Mouse (Mus musculus): ENCODE results near the gene Rnf11. TPM values are rescaled to one million over a fixed set of nuclear protein-coding genes. Genes with fewer than 3 reads are reported as not detected.

Gene Rnf11
- total and polyA plus RNA-seq, 3 experiments, result 11.9 to 30.9 (median 13.7) TPM

DNA sequence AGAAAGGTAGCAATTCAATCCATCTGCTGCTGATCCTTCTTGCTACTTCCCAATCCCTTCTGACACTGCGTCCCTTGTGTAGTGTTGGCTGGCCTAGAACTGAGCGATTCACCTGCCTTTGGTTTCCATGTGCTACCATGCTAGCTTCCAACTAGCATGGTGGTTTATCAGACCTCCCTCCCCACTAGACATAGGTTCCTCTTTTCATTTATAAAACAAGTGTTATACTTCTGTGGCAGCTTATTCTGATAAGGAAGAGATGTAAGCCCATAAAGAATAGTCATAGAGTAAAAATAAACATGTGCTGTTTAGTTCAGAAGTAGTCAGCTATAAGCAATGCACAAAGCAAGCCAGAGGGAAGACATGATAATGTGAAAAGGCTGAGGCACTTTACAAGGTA, 36.0 kb downstream of the Rnf11 start:
- H3K27ac ChIP-seq (ENCODE audit: insufficient read depth, low read depth), result no peak overlapping the region
- H3K4me1 ChIP-seq (ENCODE audit: control insufficient read depth in 1 of 2, insufficient read depth in 2 of 2), result peaks cover 0 to 16% of the 10 kb centered on the region in 2 experiments; a peak in 2 of 4 replicates
- peaks cover 5 to 59% of the 10 kb centered on the region in 2 experiments for H3K36me3 ChIP-seq (replicated peaks in 1 of 2; ENCODE audit: control insufficient read depth in 1 of 2, insufficient read depth in 1 of 2, low read length in 1 of 2)
- no peak for DNase-seq (ENCODE audit: extremely low read depth)
- no peak overlapping the region for H3K9ac ChIP-seq (ENCODE audit: insufficient read depth, low read depth)
- dilution Hi-C loops (cut with MboI; ENCODE audit: extremely low pct_ligation_motif_present, extremely low pct_unique_long_range_greater_than_20kb, low sequenced_read_pairs) (no loop called here), in situ Hi-C loops (cut with MboI; ENCODE audit: low pct_ligation_motif_present, low pct_unique_long_range_greater_than_20kb, low sequenced_read_pairs) (no loop called here)
- TF ChIP-seq NRF1 (IDR thresholded peaks at IDR 0.05; ENCODE audit: low read depth, low read length), result no peak
- TF ChIP-seq MAX (IDR thresholded peaks at IDR 0.05; ENCODE audit: low read length), result no peak
- no peak for TF ChIP-seq IRF4 (IDR thresholded peaks at IDR 0.05; ENCODE audit: low read depth, low read length)
- no peak for TF ChIP-seq EP300 (IDR thresholded peaks at IDR 0.05; ENCODE audit: low read length)
- TF ChIP-seq POLR2AphosphoS2 (IDR thresholded peaks at IDR 0.05; ENCODE audit: low read depth, low read length), result no peak
- TF ChIP-seq USF1 (IDR thresholded peaks at IDR 0.05; ENCODE audit: low read depth, low read length), result no peak
- TF ChIP-seq ETS1 (conservative IDR thresholded peaks at IDR 0.05; ENCODE audit: low read depth, low read length), result no peak
- H3K4me2 ChIP-seq (ENCODE audit: insufficient read depth, low read depth, poor library complexity, severe bottlenecking), result no peak overlapping the region
- H3K79me2 ChIP-seq (replicated peaks; ENCODE audit: control insufficient read depth, extremely low read depth, insufficient read depth, poor library complexity, severe bottlenecking), result no peaks in the 10 kb centered on the region
- no peaks in the 10 kb centered on the region for H3K27me3 ChIP-seq (replicated peaks)
- no peaks in the 10 kb centered on the region for H3K9me3 ChIP-seq (replicated peaks; ENCODE audit: low read length)
- H3K4me3 ChIP-seq (replicated peaks in 1 of 3; ENCODE audit: low read depth in 2 of 3, low read length in 2 of 3, poor library complexity in 1 of 3), result no peak overlapping the region

DNA sequence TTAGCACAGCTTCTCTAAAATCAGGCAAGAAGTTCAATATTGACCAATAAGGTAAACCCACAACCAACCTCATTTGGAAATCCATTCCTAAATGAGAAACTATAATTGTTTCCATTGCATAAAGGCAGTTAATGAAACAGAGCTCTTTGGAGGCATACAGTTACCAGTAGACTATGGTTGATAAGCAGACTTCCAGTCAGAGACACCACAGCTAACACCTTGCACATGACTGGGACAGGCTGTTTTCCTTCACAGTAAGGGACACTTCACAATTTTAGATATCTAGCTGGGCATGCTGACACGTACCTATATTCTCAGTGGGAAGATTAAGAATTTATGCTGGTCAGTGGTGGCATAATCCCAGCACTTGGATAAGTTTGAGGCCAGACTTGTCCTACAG, 38.6 kb downstream of the Rnf11 start:
- H3K27me3 ChIP-seq (replicated peaks), result no peaks in the 10 kb centered on the region
- no peak overlapping the region for H3K9ac ChIP-seq (ENCODE audit: insufficient read depth, low read depth)
- H3K27ac ChIP-seq (ENCODE audit: insufficient read depth, low read depth), result no peak overlapping the region
- H3K4me3 ChIP-seq (replicated peaks in 1 of 3; ENCODE audit: low read depth in 2 of 3, low read length in 2 of 3, poor library complexity in 1 of 3), result no peak overlapping the region
- no peaks in the 10 kb centered on the region for H3K79me2 ChIP-seq (replicated peaks; ENCODE audit: control insufficient read depth, extremely low read depth, insufficient read depth, poor library complexity, severe bottlenecking)
- in situ Hi-C loops (cut with MboI; ENCODE audit: low pct_ligation_motif_present, low pct_unique_long_range_greater_than_20kb, low sequenced_read_pairs) (no loop called here), dilution Hi-C loops (cut with MboI; ENCODE audit: extremely low pct_ligation_motif_present, extremely low pct_unique_long_range_greater_than_20kb, low sequenced_read_pairs) (no loop called here)
- H3K36me3 ChIP-seq (replicated peaks in 1 of 2; ENCODE audit: control insufficient read depth in 1 of 2, insufficient read depth in 1 of 2, low read length in 1 of 2), result peaks cover 3 to 65% of the 10 kb centered on the region in 2 experiments
- H3K4me2 ChIP-seq (ENCODE audit: insufficient read depth, low read depth, poor library complexity, severe bottlenecking), result no peak overlapping the region
- no peaks in the 10 kb centered on the region for H3K9me3 ChIP-seq (replicated peaks; ENCODE audit: low read length)
- DNase-seq (ENCODE audit: extremely low read depth), result no peak
- peaks cover 0 to 16% of the 10 kb centered on the region in 2 experiments; a peak in 2 of 4 replicates for H3K4me1 ChIP-seq (ENCODE audit: control insufficient read depth in 1 of 2, insufficient read depth in 2 of 2)
- TF ChIP-seq SIN3A (IDR thresholded peaks at IDR 0.05; ENCODE audit: low read length) (no peak), JUND (conservative IDR thresholded peaks at IDR 0.05; ENCODE audit: low read depth, low read length) (no peak), KAT2A (IDR thresholded peaks at IDR 0.05; ENCODE audit: insufficient replicate concordance, low read length) (no peak)

GRCm38 (mm10) chr4:109445397-109445796, 39.1 kb downstream of the Rnf11 start:
- Histone ChIP-seq H3K9ac (ENCODE audit: insufficient read depth, low read depth) (no peak overlapping the region), H3K4me2 (ENCODE audit: insufficient read depth, low read depth, poor library complexity, severe bottlenecking) (no peak overlapping the region), H3K36me3 (replicated peaks in 1 of 2; ENCODE audit: control insufficient read depth in 1 of 2, insufficient read depth in 1 of 2, low read length in 1 of 2) (peaks cover 3 to 65% of the 10 kb centered on the region in 2 experiments), H3K27me3 (replicated peaks) (no peaks in the 10 kb centered on the region), H3K4me3 (replicated peaks in 1 of 3; ENCODE audit: low read depth in 2 of 3, low read length in 2 of 3, poor library complexity in 1 of 3) (no peak overlapping the region), H3K27ac (ENCODE audit: insufficient read depth, low read depth) (no peak overlapping the region), H3K9me3 (replicated peaks; ENCODE audit: low read length) (no peaks in the 10 kb centered on the region), H3K79me2 (replicated peaks; ENCODE audit: control insufficient read depth, extremely low read depth, insufficient read depth, poor library complexity, severe bottlenecking) (no peaks in the 10 kb centered on the region), H3K4me1 (ENCODE audit: control insufficient read depth in 1 of 2, insufficient read depth in 2 of 2) (peaks cover 0 to 16% of the 10 kb centered on the region in 2 experiments; a peak in 2 of 4 replicates)
- in situ Hi-C loops (cut with MboI; ENCODE audit: low pct_ligation_motif_present, low pct_unique_long_range_greater_than_20kb, low sequenced_read_pairs), result no loop called here
- TF ChIP-seq JUND (conservative IDR thresholded peaks at IDR 0.05; ENCODE audit: low read depth, low read length) (no peak), CHD2 (IDR thresholded peaks at IDR 0.05; ENCODE audit: low read length) (no peak), POLR2A (IDR thresholded peaks at IDR 0.05; ENCODE audit: low read depth, low read length) (no peak), CTCF (conservative IDR thresholded peaks at IDR 0.05 in 1 of 2, IDR thresholded peaks at IDR 0.05 in 1 of 2; ENCODE audit: low read depth in 2 of 2, low read length in 2 of 2) (no peak), ZKSCAN1 (IDR thresholded peaks at IDR 0.05; ENCODE audit: borderline replicate concordance, low read depth, low read length) (no peak), CHD1 (IDR thresholded peaks at IDR 0.05; ENCODE audit: low read depth, low read length) (no peak), TCF12 (IDR thresholded peaks at IDR 0.05; ENCODE audit: low read depth, low read length) (no peak), UBTF (IDR thresholded peaks at IDR 0.05; ENCODE audit: low read depth, low read length) (no peak), MAFK (IDR thresholded peaks at IDR 0.05; ENCODE audit: insufficient replicate concordance, low read length) (no peak), RCOR1 (conservative IDR thresholded peaks at IDR 0.05; ENCODE audit: low read depth, low read length) (no peak), ZMIZ1 (IDR thresholded peaks at IDR 0.05; ENCODE audit: low read depth, low read length) (no peak), ZNF384 (IDR thresholded peaks at IDR 0.05; ENCODE audit: low read depth, low read length) (no peak), IRF4 (IDR thresholded peaks at IDR 0.05; ENCODE audit: low read depth, low read length) (no peak)
- dilution Hi-C loops (cut with MboI; ENCODE audit: extremely low pct_ligation_motif_present, extremely low pct_unique_long_range_greater_than_20kb, low sequenced_read_pairs), result no loop called here
- DNase-seq (ENCODE audit: extremely low read depth), result no peak

Measured in CH12.LX (cell line).